Mouse (Mus musculus) forebrain, embryonic 16.5 days (tissue): Measurements from ENCODE around the gene Lingo1. TPM values are rescaled to one million over a fixed set of nuclear protein-coding genes. Genes with fewer than 3 reads are reported as not detected.
A peak's percentile ranks its signal among the peaks of the same experiment; 100 is the strongest.

Source experiments
- ATAC-seq: fragments of 200-750 bp; cut with Nextera tagmentation; 2 replicates; pipeline ENCODE4 v1.8.0; 2017; ENCODE audit warnings: mild to moderate bottlenecking, moderate library complexity
- H3K27ac ChIP-seq: fragments of 300-500 bp; sonication (generic); 2 replicates; pipeline ENCODE4 v1.5.1; 2014; ENCODE audit warnings: low read length, control low read depth
- H3K27me3 ChIP-seq: fragments of 300-500 bp; sonication (generic); replicated peaks from 2 replicates; pipeline ENCODE4 v1.6.1; 2014; ENCODE audit warnings: low read length; ENCODE audit not compliant: control insufficient read depth, insufficient read depth
- H3K36me3 ChIP-seq: fragments of 300-500 bp; sonication (generic); 2 replicates; pipeline ENCODE4 v1.6.1; 2014; ENCODE audit not compliant: control insufficient read depth, insufficient read depth
- H3K4me1 ChIP-seq: fragments of 300-500 bp; sonication (generic); replicated peaks from 2 replicates; pipeline ENCODE4 v1.6.1; 2014; ENCODE audit warnings: low read length; ENCODE audit not compliant: control insufficient read depth, insufficient read depth
- H3K4me2 ChIP-seq: fragments of 300-500 bp; sonication (generic); 2 replicates; pipeline ENCODE4 v1.6.1; 2014; ENCODE audit warnings: mild to moderate bottlenecking, low read length, control low read depth
- H3K4me3 ChIP-seq: fragments of 300-500 bp; sonication (generic); replicated peaks from 2 replicates; pipeline ENCODE4 v1.5.1; 2014; ENCODE audit warnings: mild to moderate bottlenecking, low read length, control low read depth
- H3K9ac ChIP-seq: fragments of 300-500 bp; sonication (generic); replicated peaks from 2 replicates; pipeline ENCODE4 v1.6.1; 2014; ENCODE audit warnings: low read depth, low read length, control low read depth
- H3K9me3 ChIP-seq: fragments of 300-500 bp; sonication (generic); 2 replicates; pipeline ENCODE4 v1.6.1; 2016; ENCODE audit warnings: low read length; ENCODE audit not compliant: control insufficient read depth
- WGBS: fragments of 180-500 bp; shearing (Covaris S2); extraction: QIAGEN DNeasy Blood & Tissue Kit; methylation state at CpG from one replicate; pipeline ENCODE4 v1.1.7; 2014; 5-methylcytosine and 5-hydroxymethylcytosine counted together
- polyA plus RNA-seq: library from polyadenylated mRNA; unstranded; fragments of >200 nt; fragmentation: Nextera tagmentation; extraction: Ambion mirVana; gene quantifications from 2 replicates; pipeline ENCODE4 v1.2.1, GENCODE M21; 2015

Lingo1 gene
- polyA plus RNA-seq, 1 experiment from 2014 or later: 45.0 TPM

DNA sequence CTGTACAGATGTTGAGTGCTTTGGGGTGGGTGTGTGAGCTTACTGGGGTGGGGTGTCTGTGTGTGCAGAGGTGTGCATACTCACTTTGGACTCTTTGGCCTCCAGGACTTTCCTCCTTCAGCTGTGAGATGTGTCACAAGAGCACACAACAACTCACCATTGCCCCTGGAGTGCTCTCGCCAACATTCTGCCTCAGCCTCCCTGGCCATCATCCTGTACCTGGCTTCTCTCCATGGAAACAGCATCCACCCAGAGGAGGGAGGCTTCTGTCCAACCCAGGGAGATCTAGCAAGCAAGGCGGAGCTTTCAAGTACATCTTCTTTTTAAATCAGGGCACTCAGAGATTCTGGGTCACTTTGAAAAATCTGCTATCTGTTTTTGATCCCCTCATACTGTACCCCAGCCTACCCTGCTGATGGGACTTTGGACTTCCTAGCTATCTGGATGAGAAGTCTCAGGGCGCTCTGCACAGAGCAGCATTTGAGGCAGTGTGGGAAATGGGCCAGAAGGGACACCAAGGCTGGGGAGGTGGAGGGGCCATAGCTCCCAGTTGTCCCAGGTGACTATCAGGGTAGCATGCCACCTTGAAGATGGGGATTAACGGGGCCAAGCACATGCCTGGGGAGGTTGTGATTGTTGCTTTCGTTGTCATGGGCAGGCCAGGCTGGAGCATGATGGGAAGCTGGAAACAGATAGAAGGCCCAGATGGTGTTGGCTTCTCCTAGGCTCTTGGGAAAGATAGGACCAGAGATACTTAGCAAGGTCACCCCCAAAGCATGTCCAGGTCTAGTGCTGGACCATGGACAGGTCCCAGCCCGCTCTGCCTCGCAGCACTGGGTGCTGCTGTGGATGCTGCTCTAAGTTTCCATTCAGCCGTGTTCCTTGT lies 184.1 kb downstream of the Lingo1 start:
- no peaks in the 10 kb centered on the region for H3K36me3 ChIP-seq
- 87% methylated on average over 8 of the region's 8 CpGs for WGBS
- H3K4me1 ChIP-seq: peaks cover 16% of the 10 kb centered on the region
- H3K9me3 ChIP-seq: no peaks in the 10 kb centered on the region
- no peak overlapping the region for H3K4me3 ChIP-seq
- ATAC-seq: no peak
- H3K27ac ChIP-seq: no peak overlapping the region
- no peak overlapping the region for H3K9ac ChIP-seq
- H3K4me2 ChIP-seq: no peak overlapping the region
- H3K27me3 ChIP-seq: no peaks in the 10 kb centered on the region

DNA sequence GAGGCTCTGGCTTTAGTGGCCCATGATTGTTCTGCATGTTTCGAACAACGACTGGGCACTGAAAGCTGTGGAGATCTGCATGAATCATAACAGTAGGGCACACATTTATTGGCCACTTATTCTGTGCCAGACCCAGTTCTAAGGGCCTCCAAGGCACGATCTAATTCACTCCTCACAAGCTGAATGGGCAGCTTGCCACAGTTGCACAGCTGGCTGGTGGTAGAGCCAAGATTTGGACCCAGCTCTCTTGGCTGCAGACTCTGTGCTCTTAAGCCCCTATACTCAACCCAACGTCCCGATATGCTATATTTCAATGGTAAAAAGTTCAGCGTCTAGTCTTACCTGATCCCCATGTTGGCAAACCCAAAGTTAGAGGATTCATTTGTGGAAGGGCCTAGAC lies 185.3 kb downstream of the Lingo1 start:
- ATAC-seq: 0 out of 2 replicates have a peak, but pooled peaks have one; percentile 7
- Histone ChIP-seq H3K9me3 (no peaks in the 10 kb centered on the region), H3K9ac (no peak overlapping the region), H3K4me2 (no peak overlapping the region), H3K4me1 (peaks cover 20% of the 10 kb centered on the region), H3K4me3 (no peak overlapping the region), H3K27ac (no peak overlapping the region), H3K27me3 (no peaks in the 10 kb centered on the region), H3K36me3 (no peaks in the 10 kb centered on the region)
- 62% methylated on average over 6 of the region's 6 CpGs for WGBS

DNA sequence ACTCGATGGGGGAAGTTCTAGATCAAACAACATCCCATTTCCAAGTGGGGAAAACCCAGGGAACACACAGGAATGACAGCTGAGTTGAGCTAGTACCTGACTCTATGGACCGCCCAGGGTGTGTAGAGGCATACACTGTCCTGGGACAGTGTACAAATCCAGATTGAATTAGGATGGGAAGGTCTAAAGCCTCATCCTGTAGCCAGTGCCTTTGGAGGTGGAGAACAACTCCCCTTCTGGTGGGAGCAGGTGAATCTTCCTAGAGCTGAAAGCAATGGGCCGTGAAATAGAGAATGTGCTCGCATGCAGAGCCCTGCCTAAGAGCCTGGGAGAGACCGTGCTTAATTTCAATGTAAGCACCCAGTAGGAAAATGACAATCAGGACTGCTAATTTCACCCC lies 185.8 kb downstream of the Lingo1 start:
- Histone ChIP-seq H3K4me3 (no peak overlapping the region), H3K27ac (no peak overlapping the region), H3K4me2 (no peak overlapping the region), H3K36me3 (no peaks in the 10 kb centered on the region), H3K27me3 (no peaks in the 10 kb centered on the region), H3K9ac (no peak overlapping the region), H3K9me3 (no peaks in the 10 kb centered on the region), H3K4me1 (peaks cover 25% of the 10 kb centered on the region)
- 60% methylated on average over 5 of the region's 5 CpGs for WGBS
- no peak for ATAC-seq

DNA sequence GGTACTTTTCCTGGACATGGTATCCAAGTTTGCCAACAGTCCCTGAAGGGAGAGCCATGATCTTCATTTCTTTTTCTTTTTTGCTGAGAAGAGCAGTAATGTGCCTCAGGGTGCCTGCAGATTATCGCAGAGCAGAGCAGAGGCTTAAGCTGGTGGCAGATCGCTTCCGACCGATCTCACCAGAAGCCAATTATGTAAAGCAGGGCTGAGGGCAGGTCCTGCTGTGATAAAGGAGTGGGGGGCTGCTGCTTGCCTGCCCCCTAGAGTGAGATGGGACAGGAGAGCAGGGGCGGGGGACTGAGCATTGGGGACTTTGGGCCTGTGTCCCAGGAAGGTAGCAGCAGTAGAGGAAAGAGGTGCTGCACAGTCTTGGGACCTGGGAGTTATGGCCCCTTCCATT lies 186.8 kb downstream of the Lingo1 start:
- Histone ChIP-seq H3K4me3 (no peak overlapping the region), H3K36me3 (no peaks in the 10 kb centered on the region), H3K9ac (no peak overlapping the region), H3K27ac (no peak overlapping the region), H3K9me3 (no peaks in the 10 kb centered on the region), H3K4me1 (peaks cover 35% of the 10 kb centered on the region), H3K27me3 (no peaks in the 10 kb centered on the region), H3K4me2 (no peak overlapping the region)
- WGBS: 8% methylated on average over 5 of the region's 5 CpGs
- no peak for ATAC-seq

DNA sequence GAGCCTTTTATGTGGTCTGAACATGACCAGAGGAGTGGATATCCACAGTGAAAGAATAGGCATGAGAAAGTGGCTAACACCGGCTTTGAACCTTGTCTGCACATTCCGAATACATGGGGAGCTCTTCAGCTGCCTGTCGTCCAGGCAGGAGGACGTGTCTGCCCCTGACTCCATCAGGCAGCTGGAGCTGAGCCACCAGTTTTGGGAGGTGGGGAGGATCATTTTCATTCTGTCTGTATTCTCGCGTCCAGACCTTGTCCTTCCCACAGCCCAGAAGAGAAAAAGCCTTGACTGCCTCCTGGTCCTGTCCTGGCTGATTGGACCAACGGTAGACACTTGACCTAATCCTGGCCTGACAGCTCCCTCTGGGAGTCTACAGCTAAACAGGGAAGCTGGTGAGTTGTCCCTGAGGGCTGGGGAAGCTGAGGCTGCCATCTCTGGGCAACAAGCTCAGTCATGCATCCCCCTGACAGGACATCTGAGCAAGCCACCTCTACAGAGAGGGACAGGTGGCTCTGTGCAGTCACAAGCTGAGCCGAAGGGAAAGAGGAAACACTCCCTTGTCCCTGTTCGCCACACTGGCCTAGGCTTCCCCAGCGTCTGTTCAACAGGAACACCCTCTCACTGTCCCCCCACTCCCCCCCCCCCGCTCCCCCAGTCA lies 187.4 kb downstream of the Lingo1 start:
- Histone ChIP-seq H3K4me3 (no peak overlapping the region), H3K9me3 (no peaks in the 10 kb centered on the region), H3K9ac (no peak overlapping the region), H3K27me3 (no peaks in the 10 kb centered on the region), H3K36me3 (no peaks in the 10 kb centered on the region), H3K27ac (no peak overlapping the region), H3K4me2 (no peak overlapping the region), H3K4me1 (peaks cover 36% of the 10 kb centered on the region)
- 20% methylated on average over 11 of the region's 11 CpGs for WGBS
- ATAC-seq: no peak

DNA sequence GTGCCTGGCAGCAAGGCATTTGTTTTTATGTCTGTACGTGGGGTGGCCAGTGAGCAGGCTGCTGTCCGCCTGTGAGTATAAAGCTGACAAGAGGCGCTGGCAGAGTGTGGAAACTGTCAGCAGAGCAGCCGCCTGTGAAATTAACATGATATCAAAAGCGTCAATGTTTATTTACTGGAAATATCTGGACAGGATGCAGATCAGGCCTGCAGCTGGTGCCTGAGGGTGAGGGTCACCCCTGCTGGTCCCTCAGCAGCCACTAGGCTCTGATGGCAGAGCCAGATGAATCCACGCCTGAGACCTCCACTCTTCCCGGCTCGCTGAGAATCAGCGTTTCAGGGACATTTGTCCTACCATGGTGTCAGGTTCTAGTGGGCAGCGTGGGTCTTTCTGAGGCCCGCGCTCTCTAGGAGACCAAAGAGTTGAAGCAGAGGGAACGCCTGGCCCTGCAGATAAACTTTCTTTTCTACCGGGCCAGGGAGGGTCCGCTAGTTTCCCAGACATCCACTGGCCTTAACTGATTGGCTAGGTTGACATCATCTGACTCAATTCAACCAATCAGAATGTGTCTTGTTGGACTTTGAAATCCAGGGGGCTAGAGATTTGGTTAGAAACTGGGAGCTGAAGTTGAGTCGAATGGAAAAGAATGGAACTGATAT lies 190.1 kb downstream of the Lingo1 start:
- no peak for ATAC-seq
- Histone ChIP-seq H3K27ac (no peak overlapping the region), H3K27me3 (no peaks in the 10 kb centered on the region), H3K36me3 (no peaks in the 10 kb centered on the region), H3K9me3 (no peaks in the 10 kb centered on the region), H3K4me3 (no peak overlapping the region), H3K9ac (no peak overlapping the region), H3K4me1 (peaks cover 36% of the 10 kb centered on the region), H3K4me2 (no peak overlapping the region)
- WGBS: 64% methylated on average over 16 of the region's 16 CpGs

DNA sequence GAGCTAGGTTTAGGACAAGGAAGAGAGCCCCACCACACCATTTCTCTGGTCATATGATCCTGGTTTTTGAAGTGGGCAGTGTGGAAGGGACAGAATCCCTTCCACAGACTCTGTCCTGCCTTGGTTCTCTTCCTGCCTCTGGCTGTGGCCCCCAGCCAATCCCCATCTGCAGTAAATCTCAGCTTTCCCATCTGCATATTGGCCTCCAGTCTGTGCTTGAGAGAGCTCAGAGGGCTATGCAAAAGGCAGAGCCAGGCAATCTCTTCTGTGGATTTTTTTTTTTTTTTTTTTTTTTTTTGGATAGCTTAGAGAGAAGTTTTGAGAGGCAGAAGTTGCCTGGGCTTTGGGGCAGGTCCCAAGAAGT lies 190.8 kb downstream of the Lingo1 start:
- Histone ChIP-seq H3K9me3 (no peaks in the 10 kb centered on the region), H3K4me3 (no peak overlapping the region), H3K27me3 (no peaks in the 10 kb centered on the region), H3K27ac (no peak overlapping the region), H3K36me3 (no peaks in the 10 kb centered on the region), H3K4me1 (peaks cover 36% of the 10 kb centered on the region), H3K4me2 (no peak overlapping the region), H3K9ac (no peak overlapping the region)
- ATAC-seq: peak; percentile 46

DNA sequence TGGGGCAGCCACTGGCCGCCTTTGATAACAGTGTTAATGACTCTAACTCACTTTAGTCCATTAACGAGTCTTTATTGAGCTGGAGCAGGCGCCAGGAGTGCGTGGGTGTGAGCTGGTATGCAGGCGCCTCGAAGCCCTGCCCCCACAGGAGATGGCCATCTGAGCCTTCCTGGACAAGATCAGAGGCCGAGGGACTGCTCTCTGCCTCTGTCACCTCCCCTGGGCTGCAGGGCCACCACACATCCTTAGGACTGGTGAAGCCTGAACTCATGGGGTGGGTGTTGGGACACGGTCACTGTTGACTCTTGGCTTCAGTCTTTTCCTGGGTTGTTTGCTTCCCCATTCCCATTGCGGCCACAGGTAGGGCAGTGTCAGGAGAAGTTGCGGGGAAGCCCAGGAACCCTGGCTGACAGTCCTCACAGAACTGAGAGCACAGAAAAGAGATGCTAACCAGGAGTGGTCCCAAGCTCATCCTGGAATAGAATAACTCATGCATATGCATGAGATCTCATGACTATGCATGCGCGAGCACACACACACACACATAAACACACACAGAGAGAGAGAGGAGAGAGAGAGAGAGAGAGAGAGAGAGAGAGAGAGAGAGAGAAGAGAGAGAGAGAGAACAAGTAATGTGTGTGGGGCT lies 191.3 kb downstream of the Lingo1 start:
- H3K27ac ChIP-seq: no peak overlapping the region
- no peak overlapping the region for H3K9ac ChIP-seq

DNA sequence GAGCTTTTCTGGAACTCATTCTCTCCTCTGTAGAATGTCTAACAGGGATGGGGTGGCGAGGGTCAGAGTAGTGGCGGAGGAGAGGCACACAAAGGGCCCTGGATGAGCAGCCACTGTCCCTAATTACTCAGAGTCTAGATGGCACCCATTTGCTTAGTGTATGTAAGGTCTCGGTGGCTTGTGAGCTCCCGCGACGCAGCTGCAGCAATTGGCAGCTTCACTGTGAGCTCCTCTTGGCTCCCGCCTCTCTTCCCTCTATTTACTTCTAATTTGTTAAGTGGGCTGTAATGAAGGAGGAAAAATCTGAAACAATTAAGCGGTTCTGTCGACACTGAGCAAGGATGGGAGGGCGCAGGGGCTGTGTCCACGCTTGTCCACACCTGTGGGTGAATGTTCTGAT lies 195.6 kb downstream of the Lingo1 start:
- H3K27ac ChIP-seq: 0 out of 2 replicates have a peak overlapping the region, but pooled peaks have one; percentile 17
- no peaks in the 10 kb centered on the region for H3K9me3 ChIP-seq
- no peak overlapping the region for H3K4me3 ChIP-seq
- H3K4me1 ChIP-seq: peaks cover 17% of the 10 kb centered on the region
- peak; percentile 81 for ATAC-seq
- H3K4me2 ChIP-seq: no peak overlapping the region
- no peaks in the 10 kb centered on the region for H3K36me3 ChIP-seq
- no peak overlapping the region for H3K9ac ChIP-seq
- H3K27me3 ChIP-seq: no peaks in the 10 kb centered on the region
- 10% methylated on average over 11 of the region's 11 CpGs for WGBS

More for the DNA sequence above, 191.3 kb downstream of the Lingo1 start:
- Histone ChIP-seq H3K9me3 (no peaks in the 10 kb centered on the region), H3K27me3 (no peaks in the 10 kb centered on the region), H3K36me3 (no peaks in the 10 kb centered on the region), H3K4me2 (no peak overlapping the region), H3K4me1 (peaks cover 36% of the 10 kb centered on the region), H3K4me3 (no peak overlapping the region)
- 18% methylated on average over 12 of the region's 12 CpGs for WGBS
- ATAC-seq: peak; percentile 86
